Mouse (Mus musculus) ES-E14 (cell line): ENCODE data around the gene Spef1.

ENCODE experiments used
- CHD2 ChIP-seq: IDR thresholded peaks from 2 replicates; pipeline ENCODE4 v1.6.1; 2014; ENCODE audit warnings: mild to moderate bottlenecking, low read depth, low read length, inconsistent platforms
- HCFC1 ChIP-seq: IDR thresholded peaks from 2 replicates; pipeline ENCODE4 v1.6.1; 2012; ENCODE audit warnings: low read length, inconsistent platforms, borderline replicate concordance; ENCODE audit not compliant: insufficient read depth
- ZC3H11A ChIP-seq: IDR thresholded peaks from 2 replicates; pipeline ENCODE4 v1.6.1; 2012; ENCODE audit warnings: low read depth, mild to moderate bottlenecking, inconsistent platforms, low read length, borderline replicate concordance
- ZNF384 ChIP-seq: IDR thresholded peaks from 2 replicates; pipeline ENCODE4 v1.6.1; 2012; ENCODE audit warnings: low read depth, low read length, inconsistent platforms

GRCm38 (mm10) chr2:131170936-131171335, 16.1 kb downstream of the Spef1 start:
- no peak for TF ChIP-seq HCFC1
- TF ChIP-seq CHD2: no peak
- no peak for TF ChIP-seq ZC3H11A
- TF ChIP-seq ZNF384: no peak
